Mouse (Mus musculus) kidney, adult 2 months (tissue): ENCODE results near the gene Epo. TPM values are rescaled to one million over a fixed set of nuclear protein-coding genes. Genes with fewer than 3 reads are reported as not detected.

Experiments
- DNase-seq: peaks from one replicate; pipeline ENCODE4 v3.0.0; 2021
- H3K27ac ChIP-seq: fragments of 200-500 bp; 2 replicates; pipeline ENCODE4 v1.5.1; 2012; ENCODE audit warnings: low read depth, low read length, control low read depth, inconsistent platforms; ENCODE audit not compliant: insufficient read depth
- H3K27me3 ChIP-seq: fragments of 200-500 bp; replicated peaks from 2 replicates; pipeline ENCODE4 v1.6.1; 2012; ENCODE audit warnings: mild to moderate bottlenecking, moderate library complexity, low read length, inconsistent platforms; ENCODE audit not compliant: control insufficient read depth, insufficient read depth
- H3K36me3 ChIP-seq: fragments of 200-500 bp; 2 replicates; pipeline ENCODE4 v1.6.1; 2012; ENCODE audit warnings: mild to moderate bottlenecking, moderate library complexity, low read length, inconsistent platforms; ENCODE audit not compliant: control insufficient read depth, insufficient read depth
- H3K4me1 ChIP-seq: fragments of 200-500 bp; 2 replicates; pipeline ENCODE4 v1.6.1; 2011; ENCODE audit warnings: low read length; ENCODE audit not compliant: control insufficient read depth, insufficient read depth
- H3K4me3 ChIP-seq: fragments of 200-500 bp; 2 replicates; pipeline ENCODE4 v1.5.1; 2011; ENCODE audit warnings: mild to moderate bottlenecking, low read depth, low read length, control low read depth; ENCODE audit not compliant: insufficient read depth
- CTCF ChIP-seq: fragments of 200-500 bp; conservative IDR thresholded peaks from 2 replicates; pipeline ENCODE4 v1.5.1; 2011; ENCODE audit warnings: low read depth, mild to moderate bottlenecking, control low read depth, low read length, moderate library complexity, mixed read lengths; ENCODE audit not compliant: insufficient read depth, insufficient read length
- POLR2A ChIP-seq: fragments of 200-500 bp; IDR thresholded peaks from one replicate; pipeline ENCODE4 v1.6.1; 2011; ENCODE audit warnings: low read depth, low read length, control low read depth
- WGBS: fragments of 180-500 bp; shearing (Covaris S2); methylation state at CpG from one replicate; pipeline ENCODE4 v1.1.7; 2018; 5-methylcytosine and 5-hydroxymethylcytosine counted together
- polyA plus RNA-seq: library from polyadenylated mRNA; depleted of rRNA; stranded (reverse); fragments of >200 nt; gene quantifications from 2 replicates; pipeline ENCODE4 v1.2.3, GENCODE M21; 2012

Epo gene
- polyA plus RNA-seq, 1 experiment = not detected

- H3K27ac ChIP-seq = no peak overlapping the region
- TF ChIP-seq CTCF (no peak), POLR2A (no peak)
These were observed 60.7 kb downstream of the Epo start for GRCm38 (mm10) chr5:137472252-137472904.

DNA sequence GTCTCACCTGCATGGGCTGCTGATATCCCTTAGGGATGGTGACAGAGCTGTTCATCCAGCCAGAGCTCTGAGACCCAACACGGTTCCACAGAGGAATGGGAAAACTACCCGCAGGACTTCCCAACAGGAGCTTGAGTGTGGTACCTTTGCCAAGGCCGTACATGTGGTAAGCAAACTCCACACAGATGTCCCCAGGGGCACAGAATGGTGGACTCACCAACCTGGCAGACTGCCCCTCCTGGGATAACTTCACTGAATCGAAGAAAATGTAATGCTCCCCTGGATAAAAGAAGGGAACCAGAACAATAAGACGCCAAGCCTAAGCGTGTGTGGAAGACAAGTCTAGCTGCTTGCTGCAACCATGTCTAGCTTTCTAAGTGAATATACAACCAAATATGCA, 66.1 kb downstream of the Epo start:
- no peak for DNase-seq
- H3K36me3 ChIP-seq = no peaks in the 10 kb centered on the region
- H3K4me1 ChIP-seq = no peaks in the 10 kb centered on the region; the same call in 1 of the 2 replicates
- H3K27ac ChIP-seq = no peak overlapping the region
- 96% methylated on average over 6 of the region's 6 CpGs for WGBS
- H3K27me3 ChIP-seq = no peaks in the 10 kb centered on the region
- TF ChIP-seq POLR2A = no peak
- TF ChIP-seq CTCF = no peak
- H3K4me3 ChIP-seq = no peak overlapping the region

More at GRCm38 (mm10) chr5:137472252-137472904, 60.7 kb downstream of the Epo start:
- Histone ChIP-seq H3K4me3 (no peak overlapping the region), H3K4me1 (no peaks in the 10 kb centered on the region), H3K27me3 (no peaks in the 10 kb centered on the region), H3K36me3 (no peaks in the 10 kb centered on the region)
- DNase-seq = no peak
- 60% methylated on average over 5 of the region's 5 CpGs for WGBS

GRCm38 (mm10) chr5:137465049-137465448, 68.0 kb downstream of the Epo start:
- WGBS = 40% methylated on average over 3 of the region's 3 CpGs
- H3K27me3 ChIP-seq = no peaks in the 10 kb centered on the region
- H3K4me1 ChIP-seq = no peaks in the 10 kb centered on the region; the same call in 1 of the 2 replicates
- no peaks in the 10 kb centered on the region for H3K36me3 ChIP-seq
- no peak overlapping the region for H3K4me3 ChIP-seq
- no peak overlapping the region for H3K27ac ChIP-seq
- DNase-seq = no peak
- no peak for TF ChIP-seq POLR2A
- TF ChIP-seq CTCF = no peak; the same call in 1 of the 2 replicates

DNA sequence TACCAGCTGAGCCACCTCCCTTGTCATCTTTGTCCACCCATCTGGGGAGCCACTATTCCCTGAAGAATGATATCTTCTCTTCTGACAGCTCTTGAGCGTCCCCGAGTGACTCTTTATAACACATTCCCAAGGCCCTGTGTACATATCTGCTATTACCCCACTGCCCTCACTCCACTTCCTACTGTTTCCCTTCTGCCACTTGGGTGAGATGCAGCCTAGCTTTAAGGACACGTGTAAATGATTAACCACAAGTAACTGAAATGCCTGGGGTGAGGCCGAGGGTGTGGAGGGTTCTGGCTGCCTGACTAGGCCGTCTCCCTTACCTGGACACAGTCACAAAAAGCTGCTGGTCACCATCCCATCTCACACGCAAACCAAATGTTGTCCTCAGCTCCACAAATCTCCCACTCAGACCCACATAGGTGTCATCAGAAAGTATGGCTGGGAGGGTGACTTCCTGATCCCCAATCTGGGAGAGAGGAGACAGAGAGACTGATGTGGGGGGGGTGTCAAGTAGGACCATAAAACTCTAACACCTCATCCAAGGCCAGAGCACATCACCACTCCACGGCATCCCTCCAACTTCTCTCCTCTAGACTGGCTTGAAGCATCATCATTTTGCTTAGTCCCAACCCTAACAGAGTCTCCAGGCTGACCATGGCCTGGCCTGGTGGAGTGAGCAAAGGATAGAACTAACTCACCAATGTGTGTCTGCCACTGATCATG, 77.0 kb downstream of the Epo start:
- Histone ChIP-seq H3K27ac (0 out of 2 replicates have a peak overlapping the region, but pooled peaks have one; percentile 24), H3K36me3 (no peaks in the 10 kb centered on the region), H3K4me3 (no peak overlapping the region), H3K4me1 (no peaks in the 10 kb centered on the region), H3K27me3 (no peaks in the 10 kb centered on the region)
- TF ChIP-seq POLR2A = no peak
- TF ChIP-seq CTCF = 0 out of 2 replicates have a peak, but pooled peaks have one; percentile 8
- DNase-seq = peak; percentile 76
- 23% methylated on average over 7 of the region's 7 CpGs for WGBS

- Histone ChIP-seq H3K27ac (no peak overlapping the region), H3K27me3 (no peaks in the 10 kb centered on the region), H3K4me3 (no peak overlapping the region), H3K4me1 (no peaks in the 10 kb centered on the region), H3K36me3 (no peaks in the 10 kb centered on the region)
- WGBS = 73% methylated on average over 6 of the region's 6 CpGs
- no peak for DNase-seq
- TF ChIP-seq POLR2A (no peak), CTCF (no peak)
These were observed 77.8 kb downstream of the Epo start for GRCm38 (mm10) chr5:137455206-137455605.

- Histone ChIP-seq H3K4me3 (no peak overlapping the region), H3K27ac (no peak overlapping the region), H3K27me3 (no peaks in the 10 kb centered on the region), H3K4me1 (no peaks in the 10 kb centered on the region), H3K36me3 (no peaks in the 10 kb centered on the region)
- no peak for DNase-seq
- TF ChIP-seq POLR2A = no peak
- TF ChIP-seq CTCF = no peak
These were observed 87.5 kb downstream of the Epo start for GRCm38 (mm10) chr5:137445536-137445935.

DNA sequence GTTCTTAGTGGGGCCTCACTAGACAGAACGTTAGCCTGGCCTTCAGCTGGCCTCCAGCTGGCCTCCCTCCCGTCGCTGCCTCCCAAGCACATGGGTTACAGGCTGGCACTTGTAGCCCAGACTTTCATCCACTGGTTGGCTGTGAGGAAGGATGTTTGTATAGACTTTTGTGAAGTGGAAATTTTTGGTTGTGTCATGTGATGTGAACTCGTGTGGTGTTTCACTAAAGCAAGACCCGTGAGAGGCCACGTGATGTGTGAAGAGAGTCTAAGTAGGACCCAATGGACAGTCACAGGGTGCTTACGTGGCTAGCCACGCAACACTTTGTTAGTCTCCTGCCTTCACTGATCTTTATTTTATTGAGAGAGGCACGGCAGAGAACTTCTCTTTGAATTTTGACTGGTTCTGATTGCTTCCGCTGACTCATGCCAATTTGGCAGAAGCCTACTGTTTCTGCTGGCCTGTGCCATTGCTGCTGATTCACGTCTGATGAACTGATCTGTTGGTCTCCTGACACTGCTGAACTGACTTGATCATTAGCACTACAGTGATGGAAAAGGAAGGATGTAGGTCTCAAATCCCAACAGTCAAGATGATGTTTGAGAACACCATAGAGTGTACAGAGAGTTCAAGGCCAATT, 92.7 kb downstream of the Epo start:
- Histone ChIP-seq H3K36me3 (no peaks in the 10 kb centered on the region), H3K27me3 (no peaks in the 10 kb centered on the region), H3K27ac (no peak overlapping the region), H3K4me1 (no peaks in the 10 kb centered on the region), H3K4me3 (no peak overlapping the region)
- 84% methylated on average over 11 of the region's 11 CpGs for WGBS
- TF ChIP-seq POLR2A (no peak), CTCF (no peak)
- DNase-seq = no peak
